Mouse (Mus musculus) lung, postnatal 0 days (tissue): ENCODE measurements around the gene Ugt1a2. TPM values are rescaled to one million over a fixed set of nuclear protein-coding genes. Genes with fewer than 3 reads are reported as not detected.
"Not testable (repeated sequence)": the region's sequence is repeated elsewhere in the genome, so short reads cannot be mapped to it uniquely, and the experiment has no call there.

ENCODE experiments used
- ATAC-seq: fragments of 200-750 bp; cut with Nextera tagmentation; 2 replicates; pipeline ENCODE4 v1.8.0; 2017; ENCODE audit warnings: moderate library complexity
- DNase-seq: peaks from one replicate; pipeline ENCODE4 v3.0.0-alpha.2; 2016; ENCODE audit warnings: low spot score
- H3K27ac ChIP-seq: fragments of 300-500 bp; sonication (generic); 2 replicates; pipeline ENCODE4 v1.5.1; 2014; ENCODE audit warnings: antibody characterized with exemption, mild to moderate bottlenecking, low read length, mixed read lengths
- H3K27me3 ChIP-seq: fragments of 300-500 bp; sonication (generic); replicated peaks from 2 replicates; pipeline ENCODE4 v1.6.1; 2014; ENCODE audit warnings: low read length, mixed read lengths; ENCODE audit not compliant: insufficient read depth
- H3K36me3 ChIP-seq: fragments of 300-500 bp; sonication (generic); 2 replicates; pipeline ENCODE4 v1.6.1; 2014; ENCODE audit warnings: low read length, mixed read lengths; ENCODE audit not compliant: insufficient read depth
- H3K4me1 ChIP-seq: fragments of 300-500 bp; sonication (generic); 2 replicates; pipeline ENCODE4 v1.6.1; 2014; ENCODE audit warnings: antibody characterized with exemption, low read depth, low read length, mixed read lengths; ENCODE audit not compliant: insufficient read depth
- H3K4me2 ChIP-seq: fragments of 300-500 bp; sonication (generic); replicated peaks from 2 replicates; pipeline ENCODE4 v1.6.1; 2014; ENCODE audit warnings: low read depth, mild to moderate bottlenecking, low read length, moderate library complexity, mixed read lengths
- H3K4me3 ChIP-seq: fragments of 300-500 bp; sonication (generic); 2 replicates; pipeline ENCODE4 v1.5.1; 2014; ENCODE audit warnings: low read depth, low read length
- H3K9ac ChIP-seq: fragments of 300-500 bp; sonication (generic); replicated peaks from 2 replicates; pipeline ENCODE4 v1.6.1; 2014; ENCODE audit warnings: low read depth, mild to moderate bottlenecking
- H3K9me3 ChIP-seq: fragments of 300-500 bp; sonication (generic); 2 replicates; pipeline ENCODE4 v1.6.1; 2016; ENCODE audit warnings: low read length, mixed read lengths
- CTCF ChIP-seq: IDR thresholded peaks from 2 replicates; pipeline ENCODE4 v1.5.1; 2016; ENCODE audit warnings: antibody characterized with exemption, mild to moderate bottlenecking
- EP300 ChIP-seq: IDR thresholded peaks from 2 replicates; pipeline ENCODE4 v1.6.1; 2016; ENCODE audit warnings: antibody characterized with exemption, mild to moderate bottlenecking, control low read depth
- WGBS: fragments of 180-500 bp; shearing (Covaris S2); extraction: QIAGEN DNeasy Blood & Tissue Kit; methylation state at CpG from one replicate; pipeline ENCODE4 v1.1.7; 2014; 5-methylcytosine and 5-hydroxymethylcytosine counted together
- polyA plus RNA-seq: library from polyadenylated mRNA; unstranded; fragments of >200 nt; fragmentation: Nextera tagmentation; extraction: Ambion mirVana; gene quantifications from 2 replicates; pipeline ENCODE4 v1.2.1, GENCODE M21; 2015

The Ugt1a2 gene
- polyA plus RNA-seq, 1 experiment from 2014 or later: 0.08 TPM

DNA sequence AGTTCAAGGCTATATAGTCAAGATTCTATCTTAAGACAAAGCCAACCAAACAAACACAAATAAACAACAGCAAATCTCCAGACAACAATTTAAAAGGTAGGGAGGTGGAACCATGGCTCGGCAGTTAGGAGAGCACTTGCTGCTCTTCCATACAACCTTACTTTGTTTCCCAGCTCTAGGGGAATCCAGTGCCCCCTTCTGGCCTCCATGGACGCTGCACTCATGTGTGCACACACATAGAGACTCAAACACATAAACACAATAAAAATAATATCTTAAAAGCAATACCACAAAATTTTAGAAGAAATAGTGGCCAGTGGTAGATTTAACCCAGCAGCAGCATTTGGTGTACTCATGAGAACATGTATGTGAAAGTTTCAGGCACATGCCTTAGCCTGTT, 16.7 kb downstream of the Ugt1a2 start:
- Histone ChIP-seq H3K4me1 (no peaks in the 10 kb centered on the region), H3K36me3 (no peaks in the 10 kb centered on the region), H3K4me2 (no peak overlapping the region), H3K4me3 (no peak overlapping the region), H3K27ac (no peak overlapping the region), H3K9me3 (peaks cover 47% of the 10 kb centered on the region), H3K9ac (no peak overlapping the region), H3K27me3 (no peaks in the 10 kb centered on the region)
- 52% methylated on average over 2 of the region's 2 CpGs for WGBS
- no peak for ATAC-seq
- DNase-seq: no peak
- TF ChIP-seq CTCF (peak; percentile 19; the same call in 1 of the 2 replicates), EP300 (no peak)

DNA sequence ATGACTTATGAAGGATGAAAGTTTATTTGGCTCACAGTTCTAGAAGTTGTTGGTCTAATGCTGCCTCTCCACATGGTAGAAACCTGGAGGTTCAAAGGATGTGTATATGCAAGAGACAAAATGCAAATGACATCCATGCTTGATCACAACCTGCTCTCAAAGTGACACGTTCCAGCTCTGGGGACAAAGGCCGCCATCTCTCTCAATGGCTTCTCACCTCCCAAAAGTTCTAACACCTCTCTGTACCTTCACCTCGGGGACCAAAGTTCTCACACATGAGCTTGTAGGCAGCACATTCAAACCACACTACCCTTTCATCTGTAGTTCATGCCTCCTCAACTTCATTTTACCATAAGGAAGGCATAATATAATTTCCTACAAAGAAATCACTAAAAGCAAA, 17.2 kb downstream of the Ugt1a2 start:
- no peak overlapping the region for H3K9ac ChIP-seq
- no peaks in the 10 kb centered on the region for H3K4me1 ChIP-seq
- H3K4me3 ChIP-seq: no peak overlapping the region
- TF ChIP-seq CTCF (no peak), EP300 (no peak)
- no peak for ATAC-seq
- H3K9me3 ChIP-seq: peaks cover 43% of the 10 kb centered on the region
- no peaks in the 10 kb centered on the region for H3K27me3 ChIP-seq
- DNase-seq: peak; percentile 27
- H3K36me3 ChIP-seq: no peaks in the 10 kb centered on the region
- WGBS: 36% methylated on average over 3 of the region's 3 CpGs
- H3K4me2 ChIP-seq: no peak overlapping the region
- H3K27ac ChIP-seq: no peak overlapping the region

GRCm38 (mm10) chr1:88218051-88218450, 17.6 kb downstream of the Ugt1a2 start:
- no peak for TF ChIP-seq CTCF
- TF ChIP-seq EP300: no peak
- Histone ChIP-seq H3K9ac (no peak overlapping the region), H3K36me3 (no peaks in the 10 kb centered on the region), H3K4me2 (no peak overlapping the region), H3K9me3 (peaks cover 38% of the 10 kb centered on the region), H3K4me3 (no peak overlapping the region), H3K27me3 (no peaks in the 10 kb centered on the region), H3K27ac (no peak overlapping the region), H3K4me1 (no peaks in the 10 kb centered on the region)
- DNase-seq (peak; percentile 10), ATAC-seq (no peak)
- 71% methylated on average over 9 of the region's 9 CpGs for WGBS

DNA sequence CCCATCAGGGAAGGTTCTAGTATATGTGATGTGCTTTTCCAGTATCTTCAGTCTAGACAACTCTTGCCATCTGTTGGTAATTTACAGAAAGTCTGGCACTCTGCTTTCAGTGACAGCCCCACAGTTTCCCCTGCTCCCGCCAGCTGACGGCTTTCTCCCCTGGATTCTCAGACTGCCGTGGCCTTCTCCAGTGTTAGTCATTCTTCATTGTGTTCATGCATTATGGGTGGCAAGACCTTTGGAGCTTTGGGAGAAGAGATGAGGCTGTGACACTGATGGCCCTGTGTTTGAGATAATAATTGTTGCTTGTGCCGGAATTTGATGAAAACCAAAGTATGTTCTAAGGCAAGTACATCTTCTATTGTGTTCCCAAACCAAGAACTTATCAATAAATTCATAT, 18.2 kb downstream of the Ugt1a2 start:
- Histone ChIP-seq H3K4me1 (no peaks in the 10 kb centered on the region), H3K27me3 (no peaks in the 10 kb centered on the region), H3K27ac (no peak overlapping the region), H3K4me2 (no peak overlapping the region), H3K9me3 (peaks cover 32% of the 10 kb centered on the region), H3K36me3 (no peaks in the 10 kb centered on the region), H3K4me3 (no peak overlapping the region), H3K9ac (no peak overlapping the region)
- no peak for DNase-seq
- 48% methylated on average over 4 of the region's 4 CpGs for WGBS
- ATAC-seq: no peak
- no peak for TF ChIP-seq EP300
- TF ChIP-seq CTCF: no peak

DNA sequence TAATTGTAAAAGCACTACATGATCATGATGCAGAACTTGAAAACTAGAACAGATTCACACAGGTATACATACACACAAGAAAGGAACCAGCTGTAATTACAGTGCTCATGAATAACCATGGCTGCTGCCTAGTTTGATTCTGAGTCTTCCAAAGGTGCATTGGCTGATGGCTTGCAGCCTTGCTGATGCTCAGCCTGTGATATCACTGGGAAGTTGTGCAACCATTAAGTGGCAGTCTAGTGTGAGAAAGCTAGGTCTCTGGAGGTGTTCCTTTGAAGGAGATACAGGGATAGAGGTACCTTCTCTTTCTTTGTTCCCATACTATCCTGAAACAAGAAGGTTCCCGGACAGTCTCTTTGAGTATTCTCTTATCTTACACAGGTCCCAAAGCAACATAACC, 18.7 kb downstream of the Ugt1a2 start:
- Histone ChIP-seq H3K9me3 (peaks cover 28% of the 10 kb centered on the region), H3K4me3 (no peak overlapping the region), H3K4me1 (no peaks in the 10 kb centered on the region), H3K4me2 (no peak overlapping the region), H3K36me3 (no peaks in the 10 kb centered on the region), H3K27me3 (no peaks in the 10 kb centered on the region), H3K9ac (no peak overlapping the region), H3K27ac (no peak overlapping the region)
- DNase-seq: peak; percentile 8
- TF ChIP-seq EP300 (no peak), CTCF (no peak)
- no peak for ATAC-seq
- 11% methylated on average over 1 of the region's 1 CpGs for WGBS

DNA sequence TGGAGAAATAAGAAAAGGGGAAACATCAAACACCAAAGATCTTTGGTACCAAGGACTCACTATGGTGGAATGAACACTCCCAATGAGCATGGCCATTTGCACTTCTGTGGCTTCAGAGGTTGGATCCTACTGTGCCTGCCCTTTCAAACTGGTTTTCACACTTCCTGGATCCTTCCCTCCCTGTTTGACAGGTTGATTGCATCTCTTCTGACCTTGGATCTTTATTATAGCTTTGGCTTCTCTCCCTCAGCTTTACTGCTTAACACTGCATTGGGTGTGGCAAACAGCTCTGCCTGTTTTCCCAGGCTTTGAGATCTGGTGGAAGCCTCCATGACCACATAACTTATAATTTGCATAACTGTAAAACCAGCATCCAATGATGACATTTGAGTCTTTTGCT, 19.9 kb downstream of the Ugt1a2 start:
- no peak overlapping the region for H3K4me3 ChIP-seq
- TF ChIP-seq EP300 (no peak), CTCF (no peak)
- no peaks in the 10 kb centered on the region for H3K4me1 ChIP-seq
- H3K9me3 ChIP-seq: peaks cover 17% of the 10 kb centered on the region
- H3K9ac ChIP-seq: no peak overlapping the region
- no peak for ATAC-seq
- DNase-seq: peak; percentile 15
- H3K27me3 ChIP-seq: no peaks in the 10 kb centered on the region
- no peak overlapping the region for H3K4me2 ChIP-seq
- H3K36me3 ChIP-seq: no peaks in the 10 kb centered on the region
- H3K27ac ChIP-seq: no peak overlapping the region

GRCm38 (mm10) chr1:88222216-88222615, 21.8 kb downstream of the Ugt1a2 start:
- Histone ChIP-seq H3K4me3 (no peak overlapping the region), H3K9me3 (peaks cover 14% of the 10 kb centered on the region), H3K4me2 (no peak overlapping the region), H3K4me1 (no peaks in the 10 kb centered on the region), H3K9ac (no peak overlapping the region), H3K27ac (no peak overlapping the region), H3K27me3 (no peaks in the 10 kb centered on the region), H3K36me3 (no peaks in the 10 kb centered on the region)
- no peak for ATAC-seq
- DNase-seq: no peak
- 38% methylated on average over 2 of the region's 2 CpGs for WGBS
- TF ChIP-seq CTCF: no peak
- TF ChIP-seq EP300: no peak

DNA sequence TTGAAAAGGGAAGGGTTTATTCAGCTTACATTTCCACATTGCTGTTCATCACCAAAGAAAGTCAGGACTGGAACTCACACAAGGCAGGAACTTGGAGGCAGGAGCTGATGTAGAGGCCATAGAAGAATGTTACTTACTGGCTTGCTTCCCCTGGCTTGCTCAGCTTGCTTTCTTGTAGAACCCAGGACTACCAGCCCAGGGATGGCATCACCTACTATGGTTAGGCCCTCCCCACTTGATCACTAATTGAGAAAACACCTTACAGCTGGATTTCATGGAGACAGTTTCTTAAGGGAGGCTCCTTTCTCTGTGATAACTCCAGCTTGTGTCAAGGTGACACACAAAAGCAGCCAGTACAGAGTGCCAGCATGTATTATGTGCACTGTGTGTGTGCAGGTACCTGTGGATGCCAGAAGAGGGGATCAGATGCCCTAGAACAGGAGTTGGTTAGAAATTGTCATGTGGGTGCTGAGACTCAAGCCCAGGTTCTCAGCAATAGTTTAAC, 22.7 kb downstream of the Ugt1a2 start:
- DNase-seq, H3K9ac ChIP-seq, H3K4me1 ChIP-seq, H3K4me3 ChIP-seq, ATAC-seq, H3K27me3 ChIP-seq, H3K36me3 ChIP-seq, H3K27ac ChIP-seq, H3K4me2 ChIP-seq: not testable (repeated sequence)
- peaks cover 17% of the 10 kb centered on the region for H3K9me3 ChIP-seq
